Mouse (Mus musculus): ENCODE data around the gene C1qa.

C1qa gene

GRCm38 (mm10) chr4:136898637-136899036 lies at the start of gene C1qa:
Gene C1qa (minus strand): TSS chr4:136898803.
- no peak for DNase-seq

DNA sequence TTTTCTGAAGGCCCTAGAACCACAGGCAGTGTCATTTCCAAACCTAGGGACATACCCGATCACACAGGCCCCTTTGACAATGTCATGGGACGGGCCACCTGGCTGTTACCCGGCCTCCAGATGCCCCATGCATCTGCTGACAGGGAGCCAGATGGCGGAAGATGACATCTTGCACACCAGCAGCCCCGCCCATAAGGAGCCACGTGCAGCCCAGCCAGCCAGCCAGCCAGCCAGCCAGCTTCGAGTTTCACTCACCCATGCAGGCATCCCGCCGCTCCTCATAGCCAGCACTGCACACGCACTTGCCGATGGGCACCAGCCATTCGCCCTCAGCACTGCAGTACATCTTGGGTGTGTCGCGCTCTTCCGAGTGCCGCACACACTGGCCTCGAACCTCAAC lies 46.8 kb upstream of the C1qa start:
- peak in 1 of 2 experiments; percentile 57 for DNase-seq

GRCm38 (mm10) chr4:136944558-136945350 lies 46.2 kb upstream of the C1qa start:
- DNase-seq, result peak; percentile 48 to 60

DNA sequence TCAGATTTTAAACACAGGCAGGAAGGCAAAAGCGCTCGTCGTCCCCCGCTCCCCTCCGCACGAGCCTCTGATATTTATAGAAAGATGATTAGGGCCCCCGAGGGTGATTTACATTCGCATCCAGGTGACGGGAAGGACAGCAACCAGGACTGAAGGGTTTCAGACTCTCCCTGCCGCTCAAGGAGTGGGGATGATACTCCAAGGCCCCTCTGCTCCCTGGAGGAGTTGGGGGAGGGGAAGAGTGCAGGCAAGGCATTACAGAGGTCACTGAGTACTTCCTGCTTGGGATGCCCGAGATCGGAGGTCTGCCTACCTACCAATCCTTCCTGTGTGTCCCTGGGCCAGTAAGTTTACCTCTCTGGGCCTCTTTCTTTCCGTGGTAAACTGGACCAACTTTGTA lies 44.6 kb upstream of the C1qa start:
- no peak for DNase-seq

DNA sequence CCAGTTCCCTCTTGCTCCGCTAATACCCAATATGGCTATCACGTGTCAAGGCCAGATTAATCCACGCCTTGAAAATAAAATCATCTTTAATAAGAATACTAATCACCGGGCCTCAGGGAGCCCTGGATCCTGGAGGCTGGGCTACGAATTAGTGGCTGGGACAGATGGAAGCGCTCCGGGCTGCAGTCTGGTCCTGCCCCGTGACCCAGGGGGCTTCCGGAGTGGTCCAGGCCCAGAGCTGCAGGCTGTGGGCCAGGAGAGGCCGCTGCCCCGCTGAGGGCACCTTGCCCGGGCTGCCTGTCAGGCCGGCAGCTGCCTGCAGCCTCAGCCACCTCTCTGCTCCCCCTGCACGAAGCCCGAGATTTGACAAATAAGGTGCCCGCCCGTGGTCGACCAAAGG lies 44.2 kb upstream of the C1qa start:
- peak; percentile 78 to 84 for DNase-seq

- no peak for DNase-seq
These were observed 39.3 kb upstream of the C1qa start for GRCm38 (mm10) chr4:136937935-136938334.

- peak; percentile 70 to 73 for DNase-seq
These were observed 38.7 kb upstream of the C1qa start for GRCm38 (mm10) chr4:136937344-136937743.

DNA sequence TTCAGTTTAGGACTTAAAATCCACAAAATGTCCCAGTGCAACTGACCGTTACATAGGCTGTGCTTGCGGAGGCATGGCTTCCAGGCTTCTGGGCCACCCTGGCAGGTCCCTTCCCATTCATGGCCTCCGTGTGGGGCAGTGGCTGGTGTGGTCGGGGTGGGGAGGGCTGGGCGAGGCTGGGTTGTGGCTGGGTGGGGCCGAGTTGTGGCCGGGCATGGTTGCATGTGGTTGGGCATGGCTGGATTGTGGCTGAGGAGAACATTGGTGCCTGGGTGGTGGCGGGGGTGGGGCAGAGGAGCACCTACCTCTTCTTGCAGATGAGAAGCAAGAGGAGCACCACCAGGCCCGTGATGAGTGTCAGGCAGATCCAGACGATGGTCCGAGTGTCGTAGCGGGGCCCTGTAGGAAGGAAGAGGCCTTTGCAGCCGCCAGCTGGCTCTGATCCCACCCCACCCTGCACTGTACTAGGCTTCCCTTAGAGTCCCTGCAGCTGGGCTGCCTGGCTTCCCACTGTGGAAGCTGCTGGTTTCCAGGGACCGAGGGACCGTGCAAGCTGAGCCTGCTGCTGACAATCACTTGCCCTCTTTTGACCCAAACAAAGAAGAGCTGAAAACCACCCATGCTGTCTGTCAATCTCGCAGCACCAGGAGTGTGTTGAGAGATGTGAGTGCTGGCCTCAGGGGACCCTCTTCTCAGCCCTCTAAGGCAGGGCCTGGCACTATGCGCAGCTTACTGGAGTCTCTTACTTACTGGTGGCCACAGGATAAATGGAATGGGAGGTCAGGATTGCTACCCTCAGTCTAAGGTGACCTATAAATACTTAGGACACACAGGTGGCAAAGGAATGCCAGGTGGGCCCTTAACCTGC lies 36.4 kb upstream of the C1qa start:
- no peak for DNase-seq

DNA sequence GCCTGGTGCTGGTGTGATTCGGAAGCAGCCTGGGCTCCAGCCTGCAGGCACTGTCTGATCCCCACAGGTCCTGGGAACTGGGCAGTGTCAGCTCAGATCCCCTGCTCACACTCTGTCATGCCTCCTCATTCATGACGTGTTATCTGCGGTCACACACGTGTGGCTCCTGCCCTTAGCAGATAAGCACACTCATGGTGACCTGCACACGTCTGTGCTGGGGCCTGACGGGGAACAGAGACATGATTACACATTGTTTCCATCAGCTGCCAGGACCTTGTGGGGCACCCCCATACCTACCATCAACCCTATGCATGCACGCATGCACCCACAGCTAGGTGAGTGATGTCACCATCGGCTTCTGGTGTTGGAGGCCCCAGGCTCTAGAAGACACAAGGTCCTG lies 31.9 kb upstream of the C1qa start:
- no peak for DNase-seq

GRCm38 (mm10) chr4:136928928-136929327 lies 30.3 kb upstream of the C1qa start:
- DNase-seq, result peak in 1 of 2 experiments; percentile 64

GRCm38 (mm10) chr4:136925804-136926203 lies 27.2 kb upstream of the C1qa start:
- peak in 1 of 2 experiments; percentile 47 for DNase-seq

GRCm38 (mm10) chr4:136924529-136924928 lies 25.9 kb upstream of the C1qa start:
- DNase-seq, result no peak

GRCm38 (mm10) chr4:136919526-136919925 lies 20.9 kb upstream of the C1qa start:
- no peak for DNase-seq

DNA sequence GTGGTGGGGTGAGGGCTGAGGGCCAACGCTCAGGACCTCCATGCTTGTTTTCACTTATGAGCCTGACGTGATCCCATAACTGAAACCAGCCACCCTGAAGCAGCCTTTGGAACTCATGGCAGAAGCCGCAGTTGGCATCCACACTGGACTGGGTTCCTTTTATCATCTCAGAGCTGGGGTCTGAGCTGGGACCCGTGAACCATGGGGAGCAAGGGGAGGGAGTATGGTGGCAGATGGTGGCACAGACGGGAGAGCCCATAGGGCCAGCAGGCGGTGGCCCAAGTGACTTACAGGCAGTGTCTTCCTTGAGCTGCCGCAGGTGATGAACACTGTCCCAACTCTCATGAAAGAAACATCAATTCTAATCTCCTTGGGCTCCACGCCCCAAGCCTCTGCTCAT lies 20.2 kb upstream of the C1qa start:
- peak in 1 of 2 experiments; percentile 48 for DNase-seq

- peak in 1 of 2 experiments; percentile 59 for DNase-seq
These were observed 18.5 kb upstream of the C1qa start for GRCm38 (mm10) chr4:136917165-136917524.

DNA sequence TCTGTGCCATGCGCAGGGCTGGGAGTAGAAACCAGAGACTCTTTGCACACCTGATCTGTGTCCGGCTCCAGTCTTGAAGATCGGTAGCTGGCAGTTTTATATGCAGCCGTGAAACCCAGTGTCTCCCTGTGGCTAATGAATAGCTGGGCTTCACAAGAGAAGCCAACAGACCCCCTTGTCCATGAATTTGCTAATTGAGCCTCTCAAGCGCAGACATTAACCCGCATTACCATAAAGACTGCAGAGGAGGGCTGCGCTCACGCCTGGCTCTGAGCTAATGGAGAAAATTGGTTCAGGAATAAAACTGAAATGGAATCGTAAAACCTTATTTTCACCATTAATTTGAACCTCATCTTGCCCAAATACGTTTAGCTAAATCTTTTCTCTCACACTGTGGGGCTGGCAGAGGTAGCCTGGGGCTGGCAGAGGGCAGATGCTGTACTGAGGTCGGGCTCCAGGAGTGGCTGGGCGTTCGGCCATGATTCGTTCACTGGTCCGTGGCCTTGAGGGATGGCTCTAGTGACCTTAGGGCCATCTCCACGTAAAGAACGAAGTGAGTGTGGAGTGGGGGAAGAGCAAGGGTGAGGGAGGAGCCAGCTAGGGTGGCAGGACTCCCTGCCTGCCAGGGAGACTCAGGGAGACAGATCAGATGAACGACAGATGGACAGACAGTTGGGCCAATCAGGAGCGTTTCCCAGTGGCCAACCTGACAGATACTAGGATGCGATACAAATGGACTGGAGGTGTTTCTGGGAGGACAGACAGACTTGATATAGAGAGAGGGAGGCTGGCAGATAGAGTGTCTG lies 18.0 kb upstream of the C1qa start:
- peak; percentile 77 to 83 for DNase-seq

DNA sequence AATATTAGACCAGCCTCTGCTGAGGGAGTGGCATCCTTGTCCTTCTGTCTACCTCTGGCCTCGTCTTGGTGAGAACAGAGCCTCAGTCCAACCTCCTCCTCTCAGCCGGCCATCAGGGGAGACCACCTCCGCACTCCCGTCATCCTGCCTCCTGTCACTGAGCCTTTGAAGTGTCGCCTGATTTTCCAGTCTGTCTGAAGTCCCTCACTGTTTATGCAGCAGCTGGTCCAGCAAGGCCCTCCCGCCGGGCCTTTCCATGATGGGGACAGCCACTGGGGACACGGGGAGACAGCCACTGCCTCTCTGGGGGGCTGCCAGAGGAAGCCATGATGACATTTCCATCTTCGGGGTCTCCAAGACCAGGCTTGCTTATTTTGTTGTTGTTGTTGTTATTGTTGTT lies 14.2 kb upstream of the C1qa start:
- DNase-seq, result no peak

DNA sequence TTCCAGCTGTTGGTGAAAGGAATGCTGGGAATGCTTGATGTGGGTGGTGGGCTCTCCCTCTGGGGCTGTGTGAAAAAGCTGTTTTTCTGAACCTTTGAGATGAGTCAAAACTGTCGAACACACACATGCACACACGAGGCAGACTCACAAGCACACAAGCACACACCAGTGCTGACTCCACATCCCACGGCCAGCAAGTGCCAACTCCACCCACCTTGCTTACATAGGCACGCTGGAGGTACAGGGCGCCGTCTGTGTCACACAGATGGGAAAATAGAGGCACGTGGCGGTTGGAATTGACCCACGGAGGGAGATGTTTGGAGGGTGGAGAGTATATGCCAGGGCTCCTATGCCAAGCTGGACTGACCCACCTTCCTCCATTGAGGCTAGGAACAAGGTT lies 13.2 kb upstream of the C1qa start:
- no peak for DNase-seq

- no peak for DNase-seq
These were observed 12.6 kb upstream of the C1qa start for GRCm38 (mm10) chr4:136911211-136911646.

DNA sequence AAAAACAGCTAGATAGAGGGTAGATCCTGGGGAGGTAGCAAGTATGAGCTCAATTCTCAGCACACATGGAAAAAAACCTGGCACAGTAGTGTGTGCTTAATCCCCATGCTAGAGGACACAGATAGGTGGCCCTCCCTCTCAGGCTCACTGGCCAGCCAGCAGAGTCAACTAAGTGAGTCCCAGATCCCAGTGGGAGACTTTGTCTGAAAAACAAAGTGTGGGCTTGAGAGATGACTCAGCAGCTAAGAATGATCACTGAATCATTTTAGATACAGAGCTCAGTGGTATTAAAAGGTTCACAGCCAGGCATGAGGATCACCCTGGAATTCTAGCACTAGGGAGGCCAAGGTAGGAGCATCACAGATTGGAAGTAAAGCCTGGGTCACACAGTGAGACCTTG lies 9.2 kb upstream of the C1qa start:
- no peak for DNase-seq

GRCm38 (mm10) chr4:136907033-136907432 lies 8.4 kb upstream of the C1qa start:
- peak; percentile 53 to 64 for DNase-seq

- no peak for DNase-seq
These were observed 6.3 kb upstream of the C1qa start for GRCm38 (mm10) chr4:136904767-136905539.

Measured in cerebellum, postnatal 14 days (tissue).